Mouse (Mus musculus): Measurements from ENCODE around the gene Gm29666.

GRCm38 (mm10) chr15:84942647-84943285 lies 22.9 kb upstream of the Gm29666 start:
- TF ChIP-seq CTCF (IDR thresholded peaks at IDR 0.05; ENCODE audit: low read depth, low read length) (no peak), GATA1 (IDR thresholded peaks at IDR 0.05; ENCODE audit: borderline replicate concordance, low read length) (no peak), POLR2AphosphoS5 (IDR thresholded peaks at IDR 0.05; ENCODE audit: insufficient replicate concordance, low read depth, low read length) (no peak), TAL1 (conservative IDR thresholded peaks at IDR 0.05; ENCODE audit: low read depth, low read length) (no peak)
